Mouse (Mus musculus): ENCODE measurements around the gene Dusp21. TPM values are rescaled to one million over a fixed set of nuclear protein-coding genes. Genes with fewer than 3 reads are reported as not detected.

Gene Dusp21
- total RNA-seq, 1 experiment from 2014 or later = not detected

Other genes with a start within 250 kb of the Dusp21 start
- gene Kdm6a, start 16.7 kb downstream of the Dusp21 start, total RNA-seq (2017) = 60.4 and 91.2 TPM in 2 replicates

Data from hematopoietic stem cell, adult 5-6 weeks (primary cell).